Comparison of ENCODE assay signal across 12 mouse cellular contexts in genomic region chr13:15577133-15577917, GRCm38 (mm10).
DNase-seq lines count a peak whose midpoint lies in the region; ATAC-seq lines count a peak whose summit lies in the region.
"Had no signal": no experiment of that assay in that cellular context is flagged by ENCODE, and none has a peak within 500 bp of the region (broad histone marks: within the 10 kb centered on the region; RNA-seq: fewer than 3 reads in every experiment).

No protein-coding gene starts in this region.

- H3K9me3 ChIP-seq in kidney, embryonic 15.5 days (replicated peaks): no peaks in the 10 kb centered on the region
- H3K9me3 ChIP-seq in embryonic facial prominence, embryonic 10.5 days: no peaks in the 10 kb centered on the region
- H3K9me3 ChIP-seq in limb, embryonic 12.5 days: no peaks in the 10 kb centered on the region

- no peak overlapping the region for H3K9ac ChIP-seq in kidney, embryonic 15.5 days
- no peak overlapping the region for H3K9ac ChIP-seq in limb, embryonic 12.5 days (replicated peaks)
- H3K9ac ChIP-seq: liver, embryonic 14.5 days had no signal

- 54% methylated on average over 8 of the region's 8 CpGs for WGBS in kidney, embryonic 15.5 days
- 51% methylated on average over 8 of the region's 8 CpGs for WGBS in embryonic facial prominence, embryonic 10.5 days
- 42% methylated on average over 8 of the region's 8 CpGs for WGBS in limb, embryonic 12.5 days

- intact Hi-C loops in left cerebral cortex, postnatal 36 days (cut with DNase I): no loop called here

- peaks cover 5% of the 10 kb centered on the region; the same call in 1 of the 2 replicates for H3K4me1 ChIP-seq in kidney, embryonic 15.5 days
- peaks cover 40% of the 10 kb centered on the region for H3K4me1 ChIP-seq in embryonic facial prominence, embryonic 10.5 days
- H3K4me1 ChIP-seq in limb, embryonic 12.5 days (replicated peaks): peaks cover 38% of the 10 kb centered on the region

- no peaks in the 10 kb centered on the region for H3K27me3 ChIP-seq in kidney, embryonic 15.5 days
- H3K27me3 ChIP-seq in embryonic facial prominence, embryonic 10.5 days (replicated peaks; ENCODE audit: low read depth, poor library complexity, severe bottlenecking): no peaks in the 10 kb centered on the region
- H3K27me3 ChIP-seq in limb, embryonic 12.5 days: no peaks in the 10 kb centered on the region
- H3K27me3 ChIP-seq: CH12.LX had no signal

- 0 out of 2 replicates have a peak overlapping the region, but pooled peaks have one; percentile 2 for H3K27ac ChIP-seq in kidney, embryonic 15.5 days
- peak overlapping the region; percentile 36 for H3K27ac ChIP-seq in embryonic facial prominence, embryonic 10.5 days (replicated peaks)
- peak overlapping the region; percentile 79 for H3K27ac ChIP-seq in limb, embryonic 12.5 days
- H3K27ac ChIP-seq: liver, embryonic 14.5 days had no signal

- no peak for ATAC-seq in kidney, embryonic 15.5 days (replicated peaks; ENCODE audit: low FRiP score)
- ATAC-seq in limb, embryonic 12.5 days (ENCODE audit: insufficient number of reproducible peaks, insufficient read depth, low FRiP score, low TSS enrichment, low read depth): peak; percentile 75; the same call in 1 of the 2 replicates

- H3K4me2 ChIP-seq in kidney, embryonic 15.5 days: no peak overlapping the region
- H3K4me2 ChIP-seq in limb, embryonic 12.5 days: no peak overlapping the region

- no peaks in the 10 kb centered on the region for H3K36me3 ChIP-seq in kidney, embryonic 15.5 days
- no peaks in the 10 kb centered on the region for H3K36me3 ChIP-seq in embryonic facial prominence, embryonic 10.5 days (replicated peaks)
- H3K36me3 ChIP-seq in limb, embryonic 12.5 days: 0 out of 2 replicates have a peak, but pooled peaks cover 3% of the 10 kb centered on the region

- no peak for DNase-seq in kidney, adult 18-20 months
- peak; percentile 13 for DNase-seq in NIH3T3 (ENCODE audit: low read depth)
- DNase-seq in embryonic facial prominence, embryonic 10.5 days (ENCODE audit: low spot score): peak; percentile 46
- DNase-seq in left cerebral cortex, postnatal 36 days (ENCODE audit: low spot score in 2 of 2): no peak
- no peak for DNase-seq in thymus, postnatal 4 days
- DNase-seq: adrenal gland, adult 2 months; kidney, adult 8-10 months; layer of hippocampus, adult 9-11 months had no signal

- no peak overlapping the region for H3K4me3 ChIP-seq in kidney, embryonic 15.5 days (replicated peaks)
- no peak overlapping the region for H3K4me3 ChIP-seq in embryonic facial prominence, embryonic 10.5 days
- H3K4me3 ChIP-seq in limb, embryonic 12.5 days (replicated peaks): no peak overlapping the region

Comparison
In these comparisons a context has a peak if more than half of its experiments do, and no peak if none do; other contexts are left out.
1. H3K27ac ChIP-seq: peak in every context shown above with its lines; median percentile 79 in limb, embryonic 12.5 days; 36 in embryonic facial prominence, embryonic 10.5 days; 2 in kidney, embryonic 15.5 days.
2. DNase-seq: peak in NIH3T3 (single experiment) and embryonic facial prominence, embryonic 10.5 days (single experiment); none in kidney, adult 18-20 months (single experiment), left cerebral cortex, postnatal 36 days (0 of 2) and thymus, postnatal 4 days (single experiment).